Mouse (Mus musculus) heart, adult 18-20 months (tissue): Measurements from ENCODE around the gene Slc35a3. TPM values are rescaled to one million over a fixed set of nuclear protein-coding genes. Genes with fewer than 3 reads are reported as not detected.
"Not testable (repeated sequence)": the region's sequence is repeated elsewhere in the genome, so short reads cannot be mapped to it uniquely, and the experiment has no call there.

Source experiments
- DNase-seq, 2 experiments: peaks; one replicate each; pipeline ENCODE4 v3.0.0; 2021 to 2022; ENCODE audit warnings: mixed read lengths in 1 of 2
- long read RNA-seq, 2 experiments: library from polyadenylated mRNA; stranded (forward); transcript quantifications; one replicate each; pipeline ENCODE4 v2.0.0; 2021
- total RNA-seq, 2 experiments: library from RNA; stranded (reverse); gene quantifications; 2 replicates each; pipeline ENCODE4 v1.2.3; 2021

Slc35a3 gene
- total RNA-seq = 10 to 100 TPM; 10.7 to 11.1 TPM
- long read RNA-seq, experiment 1, full-length matches to known transcripts = 5 of 8 reads
- long read RNA-seq, experiment 1, partial matches to known transcripts = 1 of 8 reads
- long read RNA-seq, experiment 1, other reads (novel, unspliced or antisense) = 2 of 8 reads
- long read RNA-seq, experiment 2, full-length matches to known transcripts = 2 of 3 reads
- long read RNA-seq, experiment 2, partial matches to known transcripts = 0 of 3 reads
- long read RNA-seq, experiment 2, other reads (novel, unspliced or antisense) = 1 of 3 reads

DNA sequence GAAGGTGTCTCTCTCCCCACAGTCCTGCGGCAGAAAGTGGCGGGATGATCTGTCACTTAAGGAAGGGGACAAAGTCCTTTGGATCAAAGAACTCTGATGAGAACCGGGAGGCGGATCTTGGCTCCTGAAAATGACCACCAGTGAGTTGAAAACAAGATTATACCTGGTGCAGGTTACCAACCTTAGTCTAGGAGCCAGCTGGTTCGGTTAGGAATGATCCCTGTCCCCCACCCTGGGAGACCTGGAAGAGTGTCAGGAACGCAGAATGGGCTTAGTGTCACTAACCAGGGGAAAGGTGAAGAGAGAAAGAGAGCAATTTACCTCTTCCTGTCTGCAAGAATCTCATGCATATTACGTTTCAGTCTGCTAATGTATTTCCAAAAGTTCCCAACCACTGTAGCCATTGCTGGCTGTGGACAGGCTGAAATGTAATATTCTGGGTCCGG lies at the start of gene Slc35a3:
Gene Slc35a3 (minus strand): TSS at position 396 of the 446 bp plus-strand sequence.
- peak in 1 of 2 experiments; percentile 79 for DNase-seq

DNA sequence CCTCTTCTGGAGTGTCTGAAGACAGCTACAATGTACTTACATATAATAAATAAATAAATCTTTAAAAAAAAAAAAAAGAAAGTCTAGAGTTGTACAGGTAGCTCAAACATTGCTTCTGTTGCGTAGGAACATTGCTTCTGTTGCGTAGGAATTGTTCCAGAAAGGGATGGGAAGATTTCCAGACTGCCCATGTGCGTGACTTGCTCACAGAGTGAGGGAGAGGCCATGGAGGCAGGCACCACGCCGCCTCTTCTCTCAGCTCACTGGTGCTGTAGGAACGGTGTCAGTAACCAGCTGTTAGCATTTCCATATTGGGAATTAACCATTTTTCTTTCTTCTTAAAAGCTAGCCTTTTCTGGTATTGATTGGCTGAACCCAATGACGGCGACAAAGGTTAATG lies 40.2 kb upstream of the Slc35a3 start:
- no peak for DNase-seq

DNA sequence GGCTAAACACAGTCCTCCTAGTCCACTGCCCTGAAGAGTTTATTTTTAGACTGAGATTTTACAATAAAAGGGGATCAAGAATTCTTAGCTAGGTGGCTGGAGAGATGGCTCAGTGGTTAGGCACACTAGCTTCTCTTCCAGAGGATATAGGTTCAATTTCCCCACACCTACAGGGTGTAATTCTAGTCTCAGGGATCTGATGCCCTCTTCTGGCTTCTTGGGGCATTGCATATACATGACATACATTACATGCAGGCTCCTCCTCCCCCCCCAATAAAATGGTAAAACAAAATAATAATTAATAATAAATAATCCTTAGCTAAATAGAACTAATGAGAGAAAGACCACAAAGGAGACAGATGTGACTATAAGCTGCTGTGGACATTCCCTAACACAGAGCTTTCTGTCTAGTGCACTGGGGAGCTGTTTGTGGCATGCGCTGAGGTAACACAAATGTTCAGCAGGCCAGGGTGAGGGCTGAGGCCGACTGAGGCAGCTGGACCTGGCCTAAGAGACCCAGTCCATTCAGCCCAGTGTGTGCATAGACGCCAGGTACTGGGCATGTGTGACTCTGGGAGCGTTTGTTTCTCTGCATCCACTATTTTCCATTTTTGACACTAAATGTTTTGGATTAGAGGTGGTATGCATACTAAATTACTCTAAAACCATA lies 38.7 kb upstream of the Slc35a3 start:
- peak; percentile 44 to 74 for DNase-seq

DNA sequence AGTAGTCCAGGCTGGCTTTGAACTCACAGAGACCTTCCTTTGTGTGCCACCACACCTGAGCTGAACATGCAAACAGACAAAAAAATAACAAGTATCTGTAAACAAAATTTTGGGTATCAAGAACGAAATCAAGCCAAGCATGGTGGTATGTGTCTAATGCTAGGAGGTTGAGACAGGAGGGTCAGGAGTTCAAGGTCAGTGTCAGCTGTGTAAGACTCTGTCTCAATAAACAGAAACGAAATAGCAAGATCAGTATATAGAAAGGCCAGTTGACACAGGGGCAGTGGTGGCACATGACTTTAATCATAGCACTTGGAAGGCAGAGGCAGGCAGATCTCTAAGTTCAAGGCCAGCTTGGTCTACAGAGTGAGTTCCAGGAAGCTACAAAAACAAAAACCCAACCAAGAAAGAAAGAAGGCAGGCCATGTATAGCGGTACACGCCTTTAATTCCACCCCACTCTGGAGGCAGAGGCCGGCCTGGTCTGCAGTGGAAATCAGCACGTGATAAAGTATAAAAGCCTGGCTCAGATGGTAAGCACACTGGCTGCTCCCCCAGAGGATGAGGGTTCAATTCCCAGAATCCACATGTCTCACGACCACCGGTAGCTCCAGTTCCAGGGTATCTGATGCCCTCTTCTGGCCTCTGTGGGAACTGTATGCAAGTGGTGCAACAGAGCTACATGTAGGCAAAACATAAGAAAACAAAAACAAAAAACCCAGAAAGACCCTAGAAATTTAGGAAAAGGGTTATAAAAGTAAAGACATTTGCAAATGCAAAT lies 36.0 kb upstream of the Slc35a3 start:
- peak; percentile 16 to 65 for DNase-seq

DNA sequence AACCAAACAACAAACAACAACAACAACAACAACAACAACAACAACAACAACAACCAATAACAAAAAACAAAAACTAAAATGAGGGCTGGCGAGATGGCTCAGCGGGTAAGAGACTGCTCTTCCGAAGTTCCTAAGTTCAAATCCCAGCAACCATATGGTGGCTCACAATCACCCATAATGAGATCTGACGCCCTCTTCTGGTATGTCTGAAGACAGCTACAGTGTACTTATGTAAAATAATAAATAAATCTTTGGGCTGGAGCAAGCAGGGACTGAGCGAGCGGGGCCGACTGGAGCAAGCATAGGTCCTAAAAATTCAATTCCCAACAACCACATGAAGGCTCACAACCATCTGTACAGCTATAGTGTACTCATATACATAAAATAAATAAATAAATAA lies 35.0 kb upstream of the Slc35a3 start:
- DNase-seq = not testable (repeated sequence)

DNA sequence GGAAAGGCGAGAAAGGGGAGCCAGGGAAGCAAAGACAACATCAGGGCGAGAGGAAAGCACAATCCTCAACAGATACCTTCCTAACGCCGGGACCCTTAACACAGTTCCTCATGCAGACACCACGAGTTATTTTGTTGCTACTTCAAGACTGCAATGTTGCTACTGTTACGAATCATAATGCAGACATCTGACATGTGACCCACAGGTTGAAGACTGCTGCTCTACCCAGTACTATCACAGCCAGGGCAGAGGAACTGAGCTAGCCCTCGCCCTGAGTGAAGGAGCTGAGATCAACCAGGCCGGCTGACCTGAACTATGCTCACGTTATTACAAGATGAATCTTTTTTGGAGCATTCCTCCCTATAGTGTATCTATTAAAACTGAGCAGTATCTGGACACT lies 28.3 kb upstream of the Slc35a3 start:
- DNase-seq = no peak

DNA sequence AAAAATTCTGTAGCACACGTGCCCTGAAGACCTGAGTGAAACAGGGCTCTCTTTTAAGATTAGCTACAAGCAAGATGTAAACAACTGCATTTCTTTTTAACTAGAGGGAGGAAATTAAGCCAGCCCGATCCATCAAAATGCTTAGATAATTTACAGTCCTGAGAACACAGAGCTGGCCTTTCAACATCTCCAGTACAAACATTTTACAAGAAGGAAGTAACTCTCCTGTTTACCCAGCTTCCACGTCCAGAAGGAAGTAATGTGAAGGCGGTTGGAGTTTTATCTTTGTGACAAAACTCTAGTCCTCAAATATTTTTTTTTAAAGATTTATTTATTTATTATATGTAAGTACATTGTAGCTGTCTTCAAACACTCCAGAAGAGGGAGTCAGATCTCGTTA lies 27.5 kb upstream of the Slc35a3 start:
- DNase-seq = no peak

DNA sequence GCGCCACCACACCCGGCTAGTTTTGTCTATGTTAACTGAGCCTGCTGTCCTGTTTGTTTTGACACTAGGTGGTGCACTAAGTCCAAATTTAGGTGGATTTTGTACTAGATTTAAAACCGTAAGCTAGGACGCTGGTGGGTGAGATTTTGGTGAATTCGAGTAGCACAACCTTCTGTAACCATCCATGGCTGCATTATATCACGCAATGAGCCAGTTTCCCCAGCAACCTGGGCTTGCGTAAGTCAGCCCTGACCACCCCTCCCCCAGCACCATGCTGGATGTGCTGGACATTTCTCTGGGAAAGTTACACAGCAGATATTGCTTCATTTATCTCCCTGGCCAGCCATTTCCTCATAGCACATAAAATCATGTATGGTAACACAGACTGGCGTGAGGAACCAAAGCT lies 24.7 kb upstream of the Slc35a3 start:
- no peak for DNase-seq

DNA sequence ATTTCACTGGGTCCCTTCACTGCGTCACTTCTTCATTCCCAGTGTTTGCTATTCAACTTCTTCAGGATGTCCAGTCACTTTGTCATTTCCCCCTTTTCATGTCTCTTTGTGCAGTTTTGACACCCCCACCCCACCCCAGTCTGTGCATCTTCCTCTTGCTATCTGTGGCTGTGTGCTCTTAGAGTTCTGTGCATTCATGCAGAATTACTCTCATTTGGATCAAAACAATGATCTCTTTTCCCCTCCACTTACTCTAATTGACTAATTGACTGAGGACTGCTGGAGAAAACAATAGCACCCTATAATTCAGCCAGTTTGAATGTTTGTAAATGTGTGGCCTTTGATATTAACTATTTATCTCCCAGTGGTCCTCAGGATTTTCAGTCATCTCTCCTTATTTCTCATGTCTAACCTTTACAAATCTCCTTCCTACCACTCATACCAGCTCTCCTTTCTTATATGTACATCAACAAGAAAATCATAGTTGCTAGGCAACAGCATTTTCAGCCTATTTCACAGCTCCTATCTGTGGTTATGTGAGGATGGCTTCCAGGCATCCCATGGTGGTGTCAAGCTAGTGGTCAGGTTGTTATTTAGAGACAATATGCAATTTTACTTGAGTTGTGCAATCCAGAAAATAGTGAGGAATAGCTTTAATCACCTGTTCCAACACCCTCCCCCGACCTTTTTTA lies 17.0 kb upstream of the Slc35a3 start:
- DNase-seq = no peak

DNA sequence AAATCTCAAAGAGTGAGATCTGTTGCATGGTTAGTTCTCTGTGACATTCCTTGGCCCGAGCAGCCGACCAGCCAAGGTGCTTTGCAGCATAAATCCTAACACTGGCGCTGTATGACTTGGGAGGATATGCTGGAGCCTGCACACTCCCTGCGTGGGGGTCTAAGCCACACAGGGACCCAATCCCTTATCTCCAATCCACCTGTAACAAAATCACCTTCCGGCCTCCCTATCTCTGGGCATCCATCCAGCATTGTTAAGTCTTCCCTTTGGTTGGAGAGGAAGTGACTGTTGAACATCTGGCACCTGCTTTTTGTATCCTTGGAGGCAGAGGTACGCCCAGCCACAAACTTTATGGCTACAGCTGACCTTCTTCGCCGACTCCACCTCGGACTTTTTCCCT lies 14.2 kb upstream of the Slc35a3 start:
- peak; percentile 36 to 67 for DNase-seq

DNA sequence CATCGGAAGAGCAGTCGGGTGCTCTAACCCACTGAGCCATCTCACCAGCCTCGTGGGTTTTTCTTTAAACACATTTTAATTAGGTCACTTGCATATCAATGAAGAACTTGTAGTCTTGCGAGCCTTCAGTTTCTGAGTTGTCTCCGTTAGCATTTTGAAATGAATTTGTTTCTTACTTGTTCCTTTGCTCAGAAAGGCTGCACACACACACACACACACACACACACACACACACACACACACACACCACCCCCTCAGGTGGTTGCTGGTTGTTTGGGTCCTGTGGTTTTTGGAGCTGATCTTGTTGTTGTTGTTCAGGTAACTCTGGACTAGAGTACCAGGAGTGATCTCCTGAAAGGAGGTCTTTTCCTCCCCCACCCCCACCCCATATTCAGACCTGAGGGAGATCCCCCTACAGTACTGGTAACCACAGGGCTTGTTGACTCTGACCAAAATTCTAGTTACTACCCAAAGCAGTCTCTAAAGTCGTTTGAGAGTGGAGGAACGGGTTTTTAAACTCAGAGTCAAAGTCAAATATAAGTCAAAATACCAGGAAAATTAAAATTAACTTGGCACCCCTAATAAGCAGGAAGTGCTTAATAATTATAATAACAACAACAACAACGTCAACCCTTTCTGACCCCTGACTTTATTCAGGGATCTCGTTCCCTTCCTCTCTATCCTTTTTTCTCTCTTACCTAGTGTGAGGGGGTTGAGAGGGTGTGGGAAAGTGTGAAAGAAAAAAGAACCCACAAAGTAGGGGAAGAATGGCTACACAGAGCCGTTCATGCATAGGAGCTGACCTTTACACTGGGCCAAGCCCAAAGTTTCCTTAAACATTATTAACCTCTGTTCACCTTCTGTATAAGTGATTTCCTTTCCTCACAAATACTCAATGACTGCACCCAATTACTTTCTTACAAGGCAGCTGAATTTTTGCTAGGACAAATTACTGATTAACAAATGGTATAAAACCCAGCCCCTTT lies 11.2 kb upstream of the Slc35a3 start:
- no peak for DNase-seq

DNA sequence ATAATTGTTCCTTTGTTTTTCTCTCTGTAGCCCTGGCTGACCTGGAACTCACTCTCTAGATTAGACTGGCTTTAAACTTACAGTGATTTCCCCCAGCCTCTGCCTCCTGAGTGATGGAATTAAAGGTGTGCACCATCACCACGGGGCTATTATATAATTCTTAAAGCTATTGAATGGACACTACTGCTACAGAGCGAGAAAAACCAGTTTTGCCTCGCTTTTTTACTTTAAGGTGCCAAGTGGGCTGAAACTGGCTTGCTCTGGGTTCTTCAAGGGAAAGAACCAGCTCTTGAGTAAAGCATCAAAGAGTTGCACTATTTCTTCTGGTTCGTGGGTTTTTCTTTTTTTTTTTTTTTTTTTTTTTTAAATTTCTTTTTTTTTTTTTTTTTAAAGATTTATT lies 10.3 kb upstream of the Slc35a3 start:
- DNase-seq = no peak

DNA sequence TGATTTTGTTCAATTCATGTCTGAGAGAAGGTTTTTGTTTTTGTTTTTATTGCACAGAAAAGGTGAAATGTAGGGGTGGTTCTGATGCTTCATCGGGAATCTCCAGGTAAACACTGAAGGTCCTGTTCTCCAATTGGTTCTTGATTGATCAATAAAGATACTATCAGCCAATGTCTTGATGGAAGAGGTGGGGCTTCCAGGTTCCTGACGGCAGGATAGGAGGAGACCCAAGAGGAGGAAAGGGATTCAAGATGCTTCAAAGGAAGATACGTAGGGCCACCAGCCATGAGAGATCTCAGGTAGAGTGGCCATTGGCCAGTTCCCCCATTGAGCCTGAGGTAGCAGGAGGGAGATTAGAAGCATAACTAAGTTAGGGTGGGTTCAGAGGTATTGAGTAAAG lies 6.3 kb upstream of the Slc35a3 start:
- DNase-seq = no peak

DNA sequence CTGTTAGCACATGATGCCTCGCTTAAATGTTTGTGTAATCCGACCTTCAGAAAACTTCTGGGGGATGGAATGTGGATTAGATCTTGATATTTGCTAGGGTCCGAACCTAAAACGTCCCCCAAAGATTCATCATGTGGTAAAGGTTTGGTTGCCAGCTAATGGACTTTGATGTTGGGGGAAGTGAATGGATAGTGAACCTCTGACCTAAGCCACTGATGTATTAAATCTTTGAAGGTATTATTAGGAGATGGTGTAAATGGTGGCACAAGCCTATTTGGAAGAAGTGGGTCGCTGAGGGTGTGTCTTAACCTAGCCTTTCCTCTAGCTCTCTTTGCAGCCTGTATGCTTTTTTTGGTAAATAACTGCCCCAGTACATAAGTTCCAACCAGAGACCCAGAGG lies 400 bp upstream of the Slc35a3 start:
- no peak for DNase-seq

DNA sequence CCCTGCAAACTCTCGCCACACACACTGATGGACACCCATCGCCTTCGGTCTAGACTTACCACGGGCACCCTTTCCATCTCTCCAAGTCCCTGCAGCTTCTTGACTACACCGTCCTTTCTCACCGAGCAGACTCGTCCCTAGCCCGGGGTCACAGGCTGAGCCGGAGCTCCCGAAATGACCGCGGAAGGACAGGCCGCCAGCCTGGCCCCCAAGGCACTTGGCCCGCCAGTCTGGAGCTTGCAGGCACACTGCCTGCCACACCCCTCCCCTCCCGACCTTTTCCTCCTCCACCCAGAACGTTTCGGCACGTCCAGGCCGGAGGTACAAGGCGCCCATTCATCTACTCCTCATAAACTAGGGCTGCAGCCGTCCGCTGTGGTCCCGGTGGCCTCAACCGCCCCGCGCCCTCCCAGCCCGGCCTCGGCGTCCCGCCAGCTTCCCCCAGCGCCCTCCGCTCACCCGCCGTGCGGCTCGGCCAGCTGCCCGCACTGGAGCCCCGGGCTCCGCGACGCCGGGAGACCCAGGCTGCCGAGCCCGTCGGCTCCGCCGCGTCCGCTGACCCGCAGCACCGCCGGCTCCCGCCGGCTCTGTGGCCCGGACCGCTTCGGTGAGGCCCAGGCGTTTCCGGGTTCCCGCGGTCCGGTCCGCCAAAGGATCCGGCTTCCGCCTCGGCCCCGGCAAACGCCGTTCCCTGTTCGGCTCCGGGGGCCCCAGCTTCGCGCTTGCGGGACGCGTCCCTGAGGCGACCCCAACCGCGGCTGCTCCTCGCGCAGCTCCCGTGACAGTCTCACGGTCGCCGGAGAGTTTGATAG lies 801 bp downstream of the Slc35a3 start:
- peak; percentile 83 to 88 for DNase-seq

DNA sequence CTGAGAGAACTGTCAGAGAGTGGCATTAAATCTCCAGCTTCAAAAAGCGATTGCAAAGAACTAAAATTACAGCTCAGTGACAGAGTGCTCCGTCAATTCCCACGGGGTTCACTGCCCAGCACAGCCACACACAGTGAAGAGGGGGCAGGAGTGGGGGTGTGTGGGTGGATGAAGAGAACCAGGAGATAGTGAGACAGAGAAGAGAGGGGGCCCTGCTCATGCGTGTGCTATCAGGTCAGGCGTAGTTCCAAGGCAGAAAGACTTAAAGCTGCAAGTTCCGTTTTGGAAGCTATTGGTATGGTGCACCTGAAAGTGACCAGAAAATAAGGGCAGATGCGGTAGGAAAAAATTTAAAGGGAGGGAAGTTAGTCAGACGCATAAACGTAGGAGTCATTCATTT lies 1.7 kb downstream of the Slc35a3 start:
- DNase-seq = no peak

DNA sequence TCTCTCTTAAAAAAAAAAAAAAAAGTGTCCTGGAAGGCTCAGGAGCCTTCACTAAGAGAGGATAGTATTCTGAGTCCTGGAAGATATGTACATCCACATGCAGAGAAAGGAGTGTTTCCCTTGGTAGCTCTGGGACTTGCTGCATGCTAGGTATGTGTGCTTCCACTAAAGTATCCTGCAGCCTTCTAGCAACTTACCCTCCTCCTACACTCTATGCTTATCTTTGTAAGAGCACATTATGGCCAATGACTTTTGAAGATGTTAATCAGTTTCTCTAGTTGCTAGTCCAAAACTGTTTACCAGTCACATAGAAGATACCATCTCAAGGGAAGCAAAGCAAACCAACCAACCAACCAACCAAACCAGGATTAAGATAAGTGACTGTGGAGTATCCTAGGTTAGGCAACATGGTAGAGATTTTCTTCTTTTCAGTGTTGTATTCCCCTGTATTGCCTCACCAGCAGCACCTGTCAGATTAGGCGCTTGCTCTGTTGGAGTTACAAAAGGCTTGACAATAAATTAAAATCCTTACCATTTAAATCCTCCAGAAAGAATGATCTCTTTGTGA lies 6.9 kb downstream of the Slc35a3 start:
- DNase-seq = no peak

DNA sequence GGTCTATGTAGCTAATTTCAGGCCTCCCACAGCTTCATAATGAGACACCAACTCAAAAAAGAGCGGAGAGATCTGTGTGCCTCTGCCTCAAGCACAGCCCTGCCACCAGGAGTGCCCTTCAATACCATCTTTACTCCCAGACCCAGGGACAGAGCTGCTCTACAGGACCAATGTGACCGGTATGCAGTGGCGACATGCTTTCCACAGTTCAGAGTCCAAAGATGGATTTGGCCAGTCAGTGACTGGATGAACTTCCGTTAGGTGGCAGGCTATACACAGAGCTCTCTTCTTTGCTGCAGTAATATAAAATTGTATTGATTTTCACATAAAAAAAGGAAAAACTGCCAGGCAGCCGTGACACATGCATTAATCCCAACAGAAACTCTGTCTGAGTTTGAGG lies 8.8 kb downstream of the Slc35a3 start:
- DNase-seq = no peak

DNA sequence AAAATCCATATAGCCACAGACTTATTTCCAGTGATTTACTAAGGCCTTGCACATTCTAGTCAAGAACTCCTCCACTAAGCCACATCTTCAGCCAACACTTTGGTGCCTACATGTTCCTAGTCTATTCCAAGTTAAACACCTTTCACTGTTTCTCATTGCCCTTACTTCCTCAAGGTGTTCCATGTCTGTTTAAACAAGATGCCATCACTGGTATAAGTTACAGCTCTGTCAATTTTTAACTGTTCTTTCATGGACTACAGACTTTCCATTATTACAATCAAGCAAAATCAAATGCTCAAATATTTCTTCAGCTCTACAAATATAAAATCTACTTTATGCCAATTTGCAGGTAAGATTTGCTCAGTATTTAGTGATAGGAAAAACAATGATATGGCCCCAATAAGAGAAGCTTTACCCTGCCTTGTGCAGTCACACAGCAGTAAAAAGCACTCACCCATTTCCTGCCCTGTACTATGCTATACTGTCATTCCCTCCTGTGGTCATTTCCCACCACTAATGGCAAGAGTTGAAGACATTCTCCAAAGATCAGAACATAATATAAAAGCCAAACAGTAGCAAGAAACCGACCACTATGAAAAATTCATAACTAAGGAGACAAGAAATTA lies 9.9 kb downstream of the Slc35a3 start:
- DNase-seq = no peak

DNA sequence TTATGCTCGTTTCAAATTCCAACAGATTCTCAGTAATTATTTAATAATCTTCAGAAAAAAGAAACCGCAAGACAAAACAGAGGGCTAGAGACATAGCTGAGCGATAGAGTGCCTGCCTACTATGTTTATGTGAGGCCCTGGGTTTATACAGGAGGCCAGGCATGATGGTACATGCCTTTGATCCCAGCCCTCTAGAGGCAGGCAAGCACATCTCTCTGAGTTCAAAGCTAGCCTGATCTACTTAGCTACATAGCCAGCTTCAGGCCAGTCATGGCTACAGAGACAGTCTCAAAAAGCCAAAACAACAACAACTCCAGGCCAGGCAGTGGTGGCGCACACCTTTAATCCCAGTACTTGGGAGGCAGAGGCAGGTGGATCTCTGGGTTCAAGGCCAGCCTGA lies 11.0 kb downstream of the Slc35a3 start:
- no peak for DNase-seq
